Mouse (Mus musculus) liver, adult 2 months (tissue): ENCODE data around the gene Nod2.

Source experiments
- CTCF ChIP-seq: fragments of 200-500 bp; IDR thresholded peaks from 2 replicates; pipeline ENCODE4 v1.5.1; 2011; ENCODE audit warnings: low read depth, low read length, control low read depth
- POLR2A ChIP-seq: fragments of 200-500 bp; IDR thresholded peaks from 2 replicates; pipeline ENCODE4 v1.6.1; 2011; ENCODE audit warnings: low read length, control low read depth; ENCODE audit not compliant: insufficient read depth; ENCODE audit errors: extremely low read depth

- TF ChIP-seq CTCF (no peak), POLR2A (no peak)
Observed at GRCm38 (mm10) chr8:88620931-88621330, 26.2 kb upstream of the Nod2 start.
